Mouse (Mus musculus): ENCODE results near the gene Tubgcp6. TPM values are rescaled to one million over a fixed set of nuclear protein-coding genes. Genes with fewer than 3 reads are reported as not detected.

The Tubgcp6 gene
- 10 to 100 TPM; 13.4 to 16.4 TPM for total RNA-seq (2021)
- long read RNA-seq, experiment 1, partial matches to known transcripts: 4 of 6 reads
- long read RNA-seq, experiment 1, other reads (novel, unspliced or antisense): 2 of 6 reads
- long read RNA-seq, experiment 2, partial matches to known transcripts: 1 of 2 reads
- long read RNA-seq, experiment 2, other reads (novel, unspliced or antisense): 1 of 2 reads

DNA sequence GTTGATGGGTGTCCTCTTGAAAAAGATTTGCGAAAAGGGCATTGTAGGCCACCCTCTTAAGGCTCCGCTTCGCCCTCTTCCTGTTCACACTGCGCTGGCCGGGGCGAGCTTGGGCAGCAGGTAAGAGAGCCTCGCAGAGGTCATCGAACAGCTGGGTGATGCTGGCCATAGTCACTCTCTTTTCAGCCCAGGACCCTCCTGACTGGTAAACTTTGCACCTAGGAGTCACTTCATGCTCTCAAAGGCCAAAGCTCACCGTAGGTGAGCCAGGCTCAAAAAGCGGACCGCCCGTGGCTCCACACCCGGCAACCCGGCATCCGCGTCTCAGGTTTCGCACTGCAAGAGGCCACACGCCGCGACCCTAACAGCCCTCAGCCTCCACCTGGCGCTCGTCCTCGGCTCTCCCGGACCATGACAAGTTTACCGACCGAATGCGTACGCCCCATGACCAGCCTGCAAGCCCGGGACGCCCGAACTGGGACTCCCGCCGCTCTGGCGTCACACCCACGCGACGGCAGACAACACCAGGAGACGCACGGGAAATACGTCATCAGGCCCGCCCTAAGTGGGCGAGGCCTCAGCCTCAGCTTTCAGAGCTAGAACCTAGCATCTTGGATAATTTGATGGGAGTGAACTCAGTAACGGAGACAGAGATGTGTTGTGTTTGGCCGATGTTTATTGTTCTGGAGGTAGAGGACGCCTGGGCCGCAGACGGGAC is at the start of gene Tubgcp6:
Gene Tubgcp6, minus strand, starts transcription at position 464 of the 718 bp plus-strand sequence.
- peak; percentile 95 to 96 for DNase-seq

DNA sequence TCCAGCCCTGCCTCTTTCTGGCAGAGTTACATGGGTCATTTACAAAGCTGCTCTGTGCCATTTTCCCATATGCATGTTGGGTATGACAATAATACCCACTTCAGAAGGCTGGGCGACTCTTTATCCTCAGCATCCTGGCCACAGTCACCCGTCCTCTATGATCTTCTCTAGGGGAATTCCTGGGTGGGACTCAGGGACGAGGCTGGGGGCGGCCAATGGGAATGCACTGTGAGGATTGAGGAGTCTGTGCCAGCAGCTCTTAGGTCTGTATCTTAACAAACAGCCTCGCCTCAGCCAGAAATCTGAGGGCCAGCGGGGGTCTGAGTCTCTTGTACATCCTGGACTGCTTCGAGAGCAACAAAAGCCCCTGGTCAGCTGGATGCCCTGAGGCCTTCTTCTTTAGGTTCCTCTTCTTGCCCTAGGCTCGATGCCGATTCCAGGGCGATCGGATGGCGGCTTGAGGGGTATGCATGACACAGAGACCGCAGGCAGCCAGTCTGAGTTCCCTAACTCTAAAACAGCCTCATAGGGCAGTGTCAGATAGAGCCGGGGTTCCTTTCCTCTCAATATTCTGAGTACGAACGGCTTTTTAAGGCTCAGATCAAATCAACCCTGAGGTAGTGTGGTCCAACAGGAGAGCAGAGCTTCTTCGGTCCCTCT is 49.5 kb upstream of the Tubgcp6 start:
- DNase-seq: no peak

DNA sequence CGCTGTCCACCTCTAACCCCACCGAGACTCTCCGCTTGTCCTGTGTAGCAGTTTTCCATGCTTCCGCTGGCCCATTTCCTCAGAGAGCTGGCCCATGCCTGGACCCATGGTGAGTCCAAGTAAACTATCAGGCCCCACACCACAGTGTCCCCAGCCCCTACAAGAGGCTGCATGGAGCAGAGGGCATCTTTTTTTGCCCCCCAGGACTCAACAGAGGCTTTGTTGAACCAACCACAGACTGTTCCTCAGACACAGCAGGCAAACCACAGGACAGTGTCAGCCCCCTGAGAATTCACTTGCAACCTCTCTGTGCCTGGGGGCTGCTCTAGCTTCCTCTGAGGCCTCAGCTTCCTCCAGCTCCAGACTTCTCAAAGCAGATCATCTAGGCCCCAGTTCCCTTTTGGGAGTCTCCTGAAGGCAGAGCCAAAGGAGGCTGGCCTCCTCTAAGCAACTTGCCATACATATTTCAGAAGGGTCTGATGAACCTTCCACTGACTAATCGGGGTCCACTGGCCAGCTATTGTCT is 48.7 kb upstream of the Tubgcp6 start:
- DNase-seq: no peak

DNA sequence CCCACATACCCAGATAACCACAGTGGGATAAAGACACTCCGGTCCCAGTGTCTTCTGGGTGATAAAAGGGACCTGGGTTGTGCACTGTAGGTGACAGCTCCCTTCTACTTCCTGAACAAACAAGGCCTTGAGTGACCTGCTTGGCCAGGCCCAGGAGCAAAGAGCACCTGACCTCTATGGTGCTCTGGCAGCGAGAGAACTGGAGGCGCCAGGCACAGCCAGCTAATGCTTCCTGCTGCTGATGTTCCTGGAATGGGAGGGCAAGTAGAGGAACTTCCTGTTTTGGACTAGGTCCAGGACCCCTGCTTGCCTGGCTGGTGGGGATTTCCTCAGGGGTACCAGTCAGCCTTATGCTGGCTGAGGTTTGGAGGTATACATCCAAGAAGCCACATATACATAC is 47.2 kb upstream of the Tubgcp6 start:
- peak; percentile 27 to 59 for DNase-seq

DNA sequence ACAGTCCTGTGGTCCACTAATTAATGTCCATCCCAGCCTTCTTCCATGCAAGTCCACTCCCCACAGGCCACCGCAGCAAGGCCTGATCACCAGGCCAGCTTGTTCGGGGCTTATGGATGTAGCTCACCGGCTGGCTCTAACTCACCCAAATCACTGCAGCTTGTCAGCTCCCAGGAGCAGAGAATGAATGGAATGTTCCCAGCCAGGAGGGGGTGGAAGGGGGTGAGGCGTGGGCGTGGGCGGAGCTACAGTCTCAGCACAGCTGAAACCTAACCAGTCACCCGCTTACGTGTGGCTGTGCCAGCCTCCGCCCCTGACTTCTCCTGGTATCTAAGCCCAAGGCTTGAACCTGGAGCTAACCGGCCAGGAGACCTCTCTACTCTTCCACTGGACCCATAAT is 46.5 kb upstream of the Tubgcp6 start:
- peak; percentile 86 to 91 for DNase-seq

DNA sequence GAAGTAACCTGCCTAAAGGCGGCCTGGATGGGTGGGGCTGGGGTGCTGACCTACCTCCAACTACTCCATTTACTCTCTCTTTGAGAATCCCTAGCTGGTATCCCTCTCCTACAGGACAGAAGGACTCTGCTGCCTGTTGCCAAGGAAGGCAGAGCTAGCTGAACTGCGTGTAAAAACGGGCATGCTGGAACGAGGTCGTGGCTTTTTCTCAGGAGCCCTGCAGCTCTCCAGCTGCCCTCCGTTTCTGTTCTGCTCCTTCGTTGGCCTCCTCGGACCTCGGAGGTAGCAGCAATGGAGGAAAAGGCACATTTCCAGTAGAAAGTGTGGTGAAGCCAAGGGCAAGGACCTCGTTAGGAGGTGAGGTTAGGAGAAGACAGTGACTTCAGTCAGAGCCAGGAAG is 46.0 kb upstream of the Tubgcp6 start:
- DNase-seq: no peak

DNA sequence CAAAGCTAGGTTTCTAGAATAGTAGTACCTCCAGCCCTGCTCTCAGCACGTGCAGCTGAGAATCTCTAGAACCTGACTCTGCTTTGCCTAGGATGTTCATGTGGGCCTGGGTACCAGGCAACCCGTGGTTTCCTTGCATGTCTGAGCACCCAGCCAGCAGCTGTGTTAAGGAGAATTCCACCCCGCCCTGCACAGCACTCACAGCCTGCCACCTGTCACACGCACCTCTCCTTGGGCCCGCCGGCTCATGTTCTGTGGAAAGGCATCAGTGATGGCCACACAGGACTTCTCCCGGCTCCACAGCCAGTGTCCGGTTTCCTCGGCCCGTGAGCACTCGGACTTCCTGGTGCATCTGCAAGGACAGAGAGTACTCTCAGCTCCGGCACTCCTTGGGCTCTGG is 42.6 kb upstream of the Tubgcp6 start:
- DNase-seq: no peak

DNA sequence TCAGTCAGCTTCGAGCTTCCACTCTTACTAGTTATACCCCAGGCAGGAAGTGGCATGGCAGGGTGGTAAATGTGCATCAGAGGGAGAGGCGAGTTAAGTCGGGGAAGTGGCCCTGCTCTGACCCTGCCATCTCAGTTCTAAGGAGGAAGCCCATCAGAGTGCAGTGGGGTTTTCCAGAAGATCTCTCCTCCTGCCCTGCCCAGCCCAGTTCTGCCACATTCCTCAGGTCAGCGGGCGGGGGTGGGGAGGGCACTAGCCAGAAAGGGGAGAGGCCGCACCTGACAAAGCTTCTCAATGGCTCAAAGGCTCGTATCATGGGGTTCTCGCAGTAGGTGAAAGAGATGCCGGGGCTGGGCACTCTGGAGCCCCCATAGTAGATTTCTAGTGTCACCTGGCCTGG is 38.5 kb upstream of the Tubgcp6 start:
- no peak for DNase-seq

DNA sequence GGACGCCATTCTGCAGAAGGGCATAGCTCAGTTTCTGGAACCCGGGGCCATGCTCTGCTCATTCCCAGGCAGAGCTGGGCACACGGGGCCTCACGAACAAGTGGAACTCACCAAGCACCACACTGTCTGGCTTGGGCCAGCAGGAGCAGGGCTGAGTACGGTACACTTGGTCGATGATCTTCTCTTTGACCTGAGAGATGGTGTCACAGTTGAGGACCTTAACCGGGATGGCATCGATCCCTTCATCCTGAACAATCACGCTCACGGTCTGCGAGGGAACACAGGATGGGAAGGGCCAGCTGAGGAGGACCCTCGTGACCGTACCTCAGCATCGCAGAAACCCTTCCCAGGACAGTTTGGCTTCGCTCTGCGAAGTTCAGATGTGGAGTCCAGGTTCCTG is 35.6 kb upstream of the Tubgcp6 start:
- DNase-seq: no peak

DNA sequence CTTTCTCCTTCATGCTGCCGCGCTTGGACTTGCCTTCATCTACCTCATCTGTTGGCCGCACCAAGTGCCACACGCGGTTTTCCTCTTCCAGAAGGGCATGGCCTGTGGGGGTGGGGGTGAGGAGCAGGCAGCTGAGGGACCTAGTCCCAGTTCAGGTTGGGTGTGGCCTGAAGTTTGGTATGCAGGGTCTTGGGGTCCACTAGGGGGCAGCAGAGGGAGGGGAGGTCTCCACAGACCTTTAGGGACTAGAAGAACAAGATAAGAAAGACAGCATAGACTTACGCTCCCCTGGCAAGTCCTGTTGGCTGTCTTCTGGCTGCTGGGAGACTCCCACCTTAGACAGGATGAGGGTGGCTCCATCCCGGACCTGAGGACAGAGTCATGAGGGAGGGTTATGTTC is 35.0 kb upstream of the Tubgcp6 start:
- DNase-seq: peak; percentile 67 to 84

DNA sequence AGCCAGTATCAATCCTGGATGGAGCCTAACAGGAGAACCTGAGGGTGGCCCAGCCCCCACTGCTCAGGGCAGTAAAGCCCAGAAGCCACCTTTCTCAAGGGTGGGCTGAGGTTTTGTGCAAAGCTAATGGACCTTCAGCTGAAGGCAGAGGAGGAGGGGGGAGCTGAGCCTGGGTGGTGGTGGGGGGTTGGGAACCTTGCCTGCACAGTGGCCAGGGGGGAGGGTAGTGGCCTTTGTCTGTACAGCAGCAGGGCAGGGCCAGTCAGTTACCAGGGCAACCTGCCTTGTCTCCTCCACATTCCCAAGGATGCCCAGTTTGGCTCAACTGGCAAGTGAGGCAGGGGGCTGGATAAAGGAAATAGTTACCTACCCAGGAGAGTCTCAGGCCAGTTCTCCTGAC is 29.4 kb upstream of the Tubgcp6 start:
- no peak for DNase-seq

DNA sequence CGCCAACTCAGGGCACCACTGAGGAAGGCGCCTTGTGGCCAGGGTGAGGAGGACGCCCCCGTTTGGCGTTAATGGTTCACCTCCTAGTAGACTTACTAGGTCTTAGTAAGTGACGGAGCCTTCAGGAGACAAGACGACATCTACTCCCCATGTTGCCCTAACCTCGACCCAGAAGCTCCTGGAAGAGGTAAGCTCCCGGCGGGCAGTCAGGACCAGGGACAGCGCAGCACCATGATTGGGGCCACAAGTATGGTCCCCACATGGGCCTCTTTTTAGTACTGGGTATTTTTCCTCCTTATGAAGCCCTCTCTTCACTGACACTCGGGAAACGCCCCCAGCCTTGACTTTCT is 27.1 kb upstream of the Tubgcp6 start:
- DNase-seq: peak; percentile 73 to 78

DNA sequence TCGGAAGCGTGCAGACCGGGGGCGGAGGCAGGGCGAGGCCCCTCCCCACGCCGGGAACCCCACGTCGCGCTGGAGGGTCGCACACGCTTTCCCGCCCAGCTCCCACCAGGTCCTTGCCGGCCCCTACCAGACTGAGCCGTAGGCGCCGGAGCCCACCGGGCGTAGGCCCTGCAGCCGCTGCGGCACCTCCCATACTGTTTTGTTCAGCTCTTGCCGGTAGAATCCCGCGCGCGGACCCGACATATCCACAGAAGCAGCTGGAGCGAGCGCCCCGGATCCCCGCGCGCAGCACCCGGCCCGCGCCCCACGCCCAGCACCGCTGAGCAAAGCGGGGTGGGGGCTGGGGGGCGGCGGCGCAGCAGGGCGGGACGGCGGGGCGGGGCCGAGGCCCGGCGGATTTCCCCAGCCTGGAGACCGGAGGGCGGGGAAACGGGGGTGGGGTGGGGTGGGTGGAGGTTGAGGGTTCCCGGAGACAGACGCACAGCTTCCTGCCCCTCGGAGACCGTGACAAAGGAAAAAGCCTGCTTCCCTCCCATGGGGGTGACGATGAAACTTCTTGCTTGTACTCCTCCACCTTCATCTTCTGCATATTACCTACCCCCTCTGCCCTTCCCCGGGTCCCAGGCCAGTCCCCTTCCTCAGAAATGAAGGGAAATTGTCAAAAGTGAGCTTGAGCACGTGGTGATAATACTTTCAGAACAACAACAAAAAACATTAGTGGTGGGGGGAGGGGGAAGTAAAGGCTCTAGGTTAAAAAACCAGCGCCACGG is 26.5 kb upstream of the Tubgcp6 start, which contains the start of gene Mapk11:
Gene Mapk11, minus strand, starts transcription at position 358 of the 770 bp plus-strand sequence.
- DNase-seq: peak; percentile 41 to 71

DNA sequence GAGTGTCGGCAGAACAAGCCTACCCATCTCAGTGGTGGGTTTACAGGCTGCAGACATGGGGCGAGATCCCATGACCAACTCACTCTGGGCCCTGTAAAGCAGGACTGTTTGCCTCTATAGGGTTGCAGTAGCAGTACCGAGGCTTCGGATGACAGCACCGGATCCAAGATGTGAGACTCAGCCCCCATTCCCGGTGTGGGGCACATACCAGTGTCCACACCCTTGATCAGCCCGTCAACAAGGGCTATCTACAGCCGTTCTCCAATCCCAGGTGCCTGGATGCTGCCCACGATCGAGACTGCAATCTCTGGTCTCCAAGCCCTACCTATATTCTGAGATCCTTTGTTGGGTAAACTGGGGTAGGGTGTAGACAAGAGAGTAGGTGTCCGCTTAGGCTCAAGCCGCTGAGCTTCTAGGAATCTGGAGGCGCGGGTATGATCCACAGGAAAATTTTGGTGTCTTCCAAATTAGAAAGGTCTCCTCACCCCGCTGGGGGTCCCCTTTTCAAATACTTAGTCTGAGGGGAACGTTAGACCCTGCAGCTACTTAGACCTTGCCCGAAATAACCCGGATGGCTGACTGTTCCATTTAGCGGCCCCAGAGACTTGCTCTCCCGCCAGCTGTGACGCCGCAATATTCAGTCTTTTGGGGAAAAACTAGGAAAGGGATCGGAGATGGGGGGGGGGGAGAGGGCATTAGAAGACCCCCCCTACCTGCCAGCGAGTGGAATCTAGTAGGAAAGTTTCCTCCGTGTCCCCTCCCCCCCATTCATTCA is 25.8 kb upstream of the Tubgcp6 start:
- no peak for DNase-seq

DNA sequence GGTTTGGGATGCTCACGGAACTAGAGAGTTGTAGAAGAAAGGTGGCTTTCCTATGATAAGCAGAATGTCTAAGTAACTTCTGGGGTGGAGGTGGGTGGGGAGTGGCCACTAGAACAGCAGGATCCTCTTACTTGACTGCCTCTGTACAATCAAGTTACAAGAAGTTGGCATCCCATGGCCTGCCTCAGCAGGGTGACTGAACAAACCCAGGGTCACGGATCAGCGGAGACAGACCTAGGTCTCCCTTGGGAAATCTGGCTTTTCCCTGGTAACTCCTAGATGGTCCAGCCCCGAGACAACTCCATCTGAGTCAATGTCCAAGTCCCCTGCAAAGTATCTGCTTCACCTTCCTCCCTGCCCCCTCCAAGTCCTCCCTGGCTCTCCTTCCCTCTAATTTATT is 25.0 kb upstream of the Tubgcp6 start:
- DNase-seq: no peak

DNA sequence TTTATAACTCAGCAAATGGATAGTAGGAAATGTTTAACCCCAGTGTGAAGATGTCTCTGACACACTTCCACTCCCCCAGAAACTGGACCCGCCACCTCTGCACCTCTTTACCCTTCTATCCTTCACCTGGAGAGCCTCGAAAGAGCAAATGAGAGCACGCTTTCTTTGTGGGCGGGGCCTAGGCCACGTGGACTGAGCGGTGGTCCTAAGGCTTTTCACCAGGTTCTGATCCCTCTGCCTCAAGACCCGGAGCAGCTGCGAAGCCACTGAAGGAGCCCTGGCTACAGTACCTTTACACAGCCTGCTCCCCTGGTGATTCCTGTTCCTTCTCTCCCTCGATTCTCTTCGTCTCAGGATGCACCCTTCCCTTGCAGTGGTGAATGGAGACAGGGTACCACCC is 24.5 kb upstream of the Tubgcp6 start:
- DNase-seq: no peak

DNA sequence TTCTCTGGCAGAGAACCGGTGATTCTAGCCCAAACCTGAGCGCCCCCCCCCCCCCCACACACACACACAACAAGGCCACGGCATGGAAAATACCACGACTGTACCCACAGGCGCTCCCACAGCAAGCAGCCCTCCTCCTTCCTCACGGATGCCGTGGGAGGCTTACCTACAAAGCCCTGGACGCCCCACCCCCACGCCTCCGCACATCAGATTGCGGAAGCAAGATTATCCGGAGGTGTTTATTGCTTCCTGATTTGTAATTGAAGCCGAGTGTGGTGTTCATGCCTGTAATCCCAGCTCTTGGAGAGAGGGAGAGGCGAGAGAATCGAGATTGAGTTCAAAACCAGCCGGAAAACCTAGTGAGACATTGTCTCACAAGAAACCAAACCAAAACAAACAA is 24.1 kb upstream of the Tubgcp6 start:
- peak; percentile 29 to 57 for DNase-seq

DNA sequence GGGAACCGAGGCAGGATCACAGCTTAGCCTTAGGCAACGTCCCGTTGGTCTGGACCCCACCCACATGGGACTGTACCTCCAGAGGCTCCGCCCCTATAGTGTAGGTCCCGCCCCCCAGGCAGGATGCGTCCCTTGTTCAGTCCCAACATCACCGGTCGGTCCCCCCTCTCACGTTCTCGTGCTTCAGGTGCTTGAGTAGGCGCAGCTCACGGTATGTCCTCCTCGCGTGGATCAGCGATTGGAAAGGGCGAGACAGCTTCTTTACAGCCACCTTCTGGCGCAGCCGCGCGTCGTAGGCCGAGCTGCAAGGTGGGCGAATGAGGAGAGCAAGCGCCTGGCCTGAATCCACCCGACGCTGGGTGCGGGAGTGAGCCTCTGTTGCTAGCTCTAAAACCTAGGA is 23.6 kb upstream of the Tubgcp6 start:
- peak; percentile 45 to 55 for DNase-seq

DNA sequence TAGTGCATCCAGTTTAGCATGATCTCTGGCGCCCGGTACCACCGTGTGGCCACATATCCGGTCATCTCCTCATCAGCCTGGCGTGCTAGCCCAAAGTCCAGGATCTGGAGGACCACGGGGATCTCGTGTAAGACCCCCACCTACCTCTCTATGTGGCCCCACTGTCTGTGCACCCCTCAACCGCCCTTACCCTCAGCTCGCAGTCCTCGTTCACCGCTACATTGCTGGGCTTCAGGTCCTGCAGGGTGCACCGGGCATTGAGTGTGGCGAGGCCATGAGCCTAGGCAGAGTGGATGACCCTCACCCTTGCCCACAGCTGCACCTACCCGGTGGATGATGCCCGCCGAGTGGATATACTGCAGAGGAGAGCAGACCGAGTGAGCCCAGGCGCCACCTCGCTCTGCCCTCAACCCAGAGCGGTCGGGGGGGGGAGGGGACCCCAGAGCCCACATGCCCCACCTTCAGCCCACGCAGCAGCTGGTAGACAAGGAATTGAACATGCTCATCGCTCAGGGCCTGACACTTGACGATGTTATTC is 23.0 kb upstream of the Tubgcp6 start:
- DNase-seq: no peak

DNA sequence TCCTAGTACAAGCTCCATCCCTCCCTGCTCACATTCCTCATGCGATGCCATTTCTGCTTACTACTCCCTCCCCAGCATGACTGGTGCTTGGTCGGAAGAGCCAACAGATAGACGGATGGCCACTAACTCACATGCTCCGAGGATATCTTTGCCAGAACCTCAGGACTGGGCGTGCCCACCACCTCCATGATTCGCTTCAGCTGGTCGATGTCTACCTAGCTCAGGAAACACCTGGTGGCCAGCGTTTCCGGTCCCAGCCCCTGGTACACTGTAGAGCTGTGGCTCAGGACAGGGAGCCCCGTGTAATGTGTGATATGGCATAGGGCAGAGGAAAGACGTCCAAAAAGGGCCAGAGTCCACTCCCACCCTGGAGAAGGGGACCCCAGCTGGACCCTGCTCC is 22.1 kb upstream of the Tubgcp6 start:
- no peak for DNase-seq

DNA sequence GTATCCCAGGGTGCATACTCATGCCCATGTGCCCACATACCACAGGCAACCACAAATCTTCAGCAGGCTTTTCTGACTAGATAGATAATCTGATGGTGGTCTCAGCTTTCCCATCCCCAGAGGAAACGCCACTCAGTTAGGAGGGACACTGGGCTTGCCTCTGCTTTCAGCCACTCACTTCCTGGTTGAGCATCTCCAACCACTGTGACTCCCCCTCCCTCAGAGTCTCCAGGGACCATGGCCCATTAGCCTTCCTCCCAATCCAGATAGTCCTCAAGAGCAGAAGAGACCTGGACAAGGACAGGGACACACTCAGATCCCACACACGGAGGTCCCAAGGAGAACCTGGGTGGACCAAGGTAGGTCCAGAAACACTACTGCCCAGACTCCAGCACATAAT is 20.2 kb upstream of the Tubgcp6 start:
- no peak for DNase-seq

DNA sequence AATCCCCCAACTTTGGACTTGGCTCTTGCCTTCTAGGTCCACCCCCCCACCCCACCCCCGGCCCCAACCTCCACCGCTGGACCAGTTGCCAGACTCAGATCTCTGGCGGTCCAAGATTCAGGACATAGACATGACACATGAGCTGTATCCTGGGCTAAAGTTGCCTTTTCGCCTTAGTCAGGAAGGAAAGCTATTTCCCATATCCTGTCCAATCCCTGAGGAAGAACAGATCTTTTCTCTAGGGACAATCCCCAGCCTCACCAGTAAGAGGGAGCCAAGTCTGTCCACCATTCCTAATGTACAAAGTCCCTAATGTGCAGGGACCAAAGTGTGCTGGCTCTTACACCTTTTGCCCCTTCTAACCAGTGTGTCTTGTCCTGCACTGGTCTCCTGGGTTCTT is 19.0 kb upstream of the Tubgcp6 start:
- no peak for DNase-seq
